Mouse (Mus musculus) hindbrain, embryonic 13.5 days (tissue): ENCODE measurements around the gene Zzef1. TPM values are rescaled to one million over a fixed set of nuclear protein-coding genes. Genes with fewer than 3 reads are reported as not detected.

Experiments used
- ATAC-seq: fragments of 200-750 bp; cut with Nextera tagmentation; 2 replicates; pipeline ENCODE4 v1.8.0; 2017; ENCODE audit warnings: moderate TSS enrichment; ENCODE audit not compliant: low FRiP score
- H3K27ac ChIP-seq: fragments of 300-500 bp; sonication (generic); 2 replicates; pipeline ENCODE4 v1.5.1; 2015; ENCODE audit warnings: inconsistent platforms, mild to moderate bottlenecking, moderate library complexity
- H3K27me3 ChIP-seq: fragments of 300-500 bp; sonication (generic); 2 replicates; pipeline ENCODE4 v1.6.1; 2015; ENCODE audit warnings: mild to moderate bottlenecking, inconsistent platforms
- H3K36me3 ChIP-seq: fragments of 300-500 bp; sonication (generic); 2 replicates; pipeline ENCODE4 v1.6.1; 2015; ENCODE audit warnings: mild to moderate bottlenecking, inconsistent platforms
- H3K4me1 ChIP-seq: fragments of 300-500 bp; sonication (generic); replicated peaks from 2 replicates; pipeline ENCODE4 v1.6.1; 2015; ENCODE audit warnings: inconsistent platforms
- H3K4me2 ChIP-seq: fragments of 300-500 bp; sonication (generic); 2 replicates; pipeline ENCODE4 v1.6.1; 2015; ENCODE audit warnings: inconsistent platforms, mild to moderate bottlenecking, moderate library complexity
- H3K4me3 ChIP-seq: fragments of 300-500 bp; sonication (generic); 2 replicates; pipeline ENCODE4 v1.5.1; 2015; ENCODE audit warnings: mild to moderate bottlenecking, inconsistent platforms
- H3K9ac ChIP-seq: fragments of 300-500 bp; sonication (generic); 2 replicates; pipeline ENCODE4 v1.6.1; 2015; ENCODE audit warnings: mild to moderate bottlenecking, inconsistent platforms
- H3K9me3 ChIP-seq: fragments of 300-500 bp; sonication (generic); 2 replicates; pipeline ENCODE4 v1.6.1; 2016; ENCODE audit warnings: inconsistent platforms
- WGBS: fragments of 180-500 bp; shearing (Covaris S2); methylation state at CpG from one replicate; pipeline ENCODE4 v1.1.7; 2015; 5-methylcytosine and 5-hydroxymethylcytosine counted together
- polyA plus RNA-seq: library from polyadenylated mRNA; unstranded; fragments of >200 nt; fragmentation: Nextera tagmentation; extraction: Ambion mirVana; gene quantifications from 2 replicates; pipeline ENCODE4 v1.2.1, GENCODE M21; 2015

Gene Zzef1
- polyA plus RNA-seq, 1 experiment from 2014 or later, result 14.2 TPM

DNA sequence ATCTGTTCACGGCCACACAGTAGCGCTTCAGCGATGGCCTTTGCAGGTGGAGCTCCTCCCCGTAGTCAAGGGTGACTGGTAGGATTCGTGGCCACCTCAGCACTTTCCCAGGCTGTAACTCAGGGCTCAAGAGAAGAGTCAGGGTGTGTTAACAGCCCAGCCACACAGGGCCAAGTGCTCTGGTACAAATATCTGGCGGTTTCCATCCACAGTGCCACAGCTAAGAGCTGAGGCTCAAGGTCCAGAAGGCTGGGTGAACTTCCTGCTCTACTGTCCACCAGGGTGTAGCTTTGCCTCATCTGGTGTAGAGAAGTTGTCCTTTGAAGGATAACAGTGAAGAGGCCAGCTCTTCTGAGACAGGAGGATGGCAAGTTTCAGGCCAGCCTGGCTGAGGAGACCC is 156.7 kb downstream of the Zzef1 start:
- Histone ChIP-seq H3K4me1 (0 out of 2 replicates have a peak, but pooled peaks cover 6% of the 10 kb centered on the region), H3K4me2 (no peak overlapping the region), H3K27ac (no peak overlapping the region), H3K9ac (no peak overlapping the region), H3K27me3 (no peaks in the 10 kb centered on the region), H3K36me3 (no peaks in the 10 kb centered on the region), H3K4me3 (no peak overlapping the region), H3K9me3 (no peaks in the 10 kb centered on the region)
- WGBS, result 92% methylated on average over 6 of the region's 6 CpGs
- ATAC-seq, result no peak

DNA sequence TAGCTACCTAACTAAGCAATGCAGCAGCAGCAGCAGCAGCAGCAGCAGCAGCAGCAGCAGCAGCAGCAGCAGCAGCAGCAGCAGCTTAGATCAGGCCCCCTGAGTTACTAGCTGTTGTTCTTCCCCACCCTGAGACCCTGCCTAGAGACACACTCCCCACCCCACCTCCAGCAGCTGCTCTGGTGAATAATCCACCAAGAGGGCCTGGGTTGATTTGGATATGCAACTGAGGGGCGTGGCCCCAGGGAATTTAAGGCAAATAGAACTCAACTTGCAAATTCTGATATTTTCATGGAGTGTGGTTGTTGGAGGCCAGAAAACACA is 157.1 kb downstream of the Zzef1 start:
- Histone ChIP-seq H3K27ac (no peak overlapping the region), H3K9me3 (no peaks in the 10 kb centered on the region), H3K4me1 (0 out of 2 replicates have a peak, but pooled peaks cover 3% of the 10 kb centered on the region), H3K27me3 (no peaks in the 10 kb centered on the region), H3K9ac (no peak overlapping the region), H3K4me3 (no peak overlapping the region), H3K4me2 (no peak overlapping the region), H3K36me3 (no peaks in the 10 kb centered on the region)
- WGBS, result 63% methylated on average over 1 of the region's 1 CpGs
- no peak for ATAC-seq

DNA sequence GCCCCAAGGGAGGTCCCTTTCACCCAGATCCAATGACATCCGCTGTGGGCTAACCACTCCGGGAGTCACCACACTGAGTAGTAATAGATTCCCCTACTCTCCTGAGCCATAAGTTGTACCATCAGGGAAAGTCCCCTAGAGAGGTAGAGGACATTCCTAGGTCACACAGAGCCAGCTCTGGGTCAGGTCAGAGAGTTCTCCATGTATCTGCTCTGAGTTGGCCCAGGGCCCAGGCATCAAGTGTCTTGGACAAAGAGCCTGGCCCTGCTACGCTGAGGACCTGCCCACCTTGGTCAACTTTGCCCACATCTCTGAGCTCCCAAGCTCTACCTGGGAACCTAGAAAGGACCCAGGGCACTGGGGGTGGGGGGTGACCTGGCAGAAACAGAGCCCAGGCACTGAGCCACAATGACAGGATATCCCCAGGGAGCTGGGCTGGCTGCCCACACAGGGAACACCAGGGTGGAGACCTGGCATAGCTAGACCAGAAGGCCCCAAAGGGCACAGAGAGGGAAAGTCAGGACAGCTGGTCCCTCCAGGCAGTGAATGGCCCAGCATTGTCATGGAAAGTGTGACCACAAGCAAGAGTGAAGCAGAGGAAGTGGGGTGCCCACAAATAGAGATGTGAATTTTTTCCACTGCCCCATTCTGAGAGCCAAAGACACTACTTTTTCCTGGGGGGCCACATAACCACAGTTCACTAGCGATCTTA is 157.6 kb downstream of the Zzef1 start:
- whole genome bisulfite sequencing, result 98% methylated on average over 4 of the region's 4 CpGs
- Histone ChIP-seq H3K27me3 (no peaks in the 10 kb centered on the region), H3K4me2 (no peak overlapping the region), H3K36me3 (no peaks in the 10 kb centered on the region), H3K9me3 (no peaks in the 10 kb centered on the region), H3K4me1 (0 out of 2 replicates have a peak, but pooled peaks cover 3% of the 10 kb centered on the region), H3K27ac (no peak overlapping the region), H3K9ac (no peak overlapping the region), H3K4me3 (no peak overlapping the region)
- ATAC-seq, result no peak

DNA sequence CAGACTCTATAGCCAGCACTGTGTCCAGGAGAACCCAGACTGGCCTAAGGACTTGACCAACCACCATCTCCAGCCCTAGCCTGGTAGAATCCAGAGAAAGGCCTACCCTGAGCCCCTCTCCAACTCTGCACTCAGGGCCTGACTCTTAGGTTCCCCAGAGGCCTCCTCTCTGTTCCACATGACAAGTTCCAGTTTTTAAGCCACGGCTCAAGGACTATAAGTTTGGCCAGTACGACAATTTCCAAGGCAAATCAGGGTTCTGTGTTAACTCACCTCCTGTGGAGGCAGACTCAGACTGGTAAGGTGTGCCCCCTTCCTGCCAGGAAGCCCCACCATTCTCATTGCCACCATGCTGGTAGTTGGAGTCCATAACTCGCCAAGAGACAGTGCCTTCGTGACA is 158.2 kb downstream of the Zzef1 start:
- Histone ChIP-seq H3K4me2 (no peak overlapping the region), H3K4me3 (no peak overlapping the region), H3K9ac (no peak overlapping the region), H3K9me3 (no peaks in the 10 kb centered on the region), H3K27me3 (peaks cover 5% of the 10 kb centered on the region), H3K36me3 (no peaks in the 10 kb centered on the region), H3K27ac (no peak overlapping the region), H3K4me1 (0 out of 2 replicates have a peak, but pooled peaks cover 3% of the 10 kb centered on the region)
- WGBS, result 88% methylated on average over 4 of the region's 4 CpGs
- ATAC-seq, result no peak

DNA sequence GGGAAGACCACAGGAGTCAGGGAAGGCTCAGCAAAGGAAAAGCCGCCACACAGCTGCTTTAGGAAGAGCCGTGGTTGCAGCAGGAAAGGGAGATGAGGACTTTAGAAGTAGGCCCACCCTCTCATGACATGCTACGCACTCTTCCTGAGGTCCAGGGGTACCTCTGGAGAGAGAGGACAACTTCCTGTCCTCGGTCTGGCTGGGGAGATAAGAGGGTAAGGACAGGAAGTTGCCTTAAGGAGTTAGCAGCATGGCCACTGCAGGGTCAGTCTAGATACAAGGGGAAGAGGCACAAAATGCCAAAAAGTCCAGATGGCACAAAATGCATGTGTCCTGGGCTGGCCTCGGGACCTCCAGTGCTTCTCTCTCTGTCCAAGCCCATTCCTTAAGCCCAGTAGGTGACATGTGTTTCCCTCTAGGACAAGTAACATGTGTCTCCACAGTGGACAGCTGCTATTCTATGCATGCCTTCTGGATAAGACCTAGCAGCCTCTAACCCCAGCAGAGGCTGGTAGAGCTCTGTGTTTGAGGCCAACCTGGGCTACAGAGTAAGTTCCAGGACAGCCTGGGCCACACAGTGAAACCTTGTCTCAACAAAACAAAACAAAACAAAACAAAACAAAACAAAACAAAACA is 159.4 kb downstream of the Zzef1 start:
- Histone ChIP-seq H3K27me3 (peaks cover 18% of the 10 kb centered on the region), H3K4me2 (no peak overlapping the region), H3K36me3 (no peaks in the 10 kb centered on the region), H3K9ac (no peak overlapping the region), H3K9me3 (no peaks in the 10 kb centered on the region), H3K4me1 (peaks cover 3% of the 10 kb centered on the region; the same call in 1 of the 2 replicates), H3K27ac (no peak overlapping the region), H3K4me3 (no peak overlapping the region)
- no peak for ATAC-seq
- WGBS, result 78% methylated on average over 5 of the region's 5 CpGs

DNA sequence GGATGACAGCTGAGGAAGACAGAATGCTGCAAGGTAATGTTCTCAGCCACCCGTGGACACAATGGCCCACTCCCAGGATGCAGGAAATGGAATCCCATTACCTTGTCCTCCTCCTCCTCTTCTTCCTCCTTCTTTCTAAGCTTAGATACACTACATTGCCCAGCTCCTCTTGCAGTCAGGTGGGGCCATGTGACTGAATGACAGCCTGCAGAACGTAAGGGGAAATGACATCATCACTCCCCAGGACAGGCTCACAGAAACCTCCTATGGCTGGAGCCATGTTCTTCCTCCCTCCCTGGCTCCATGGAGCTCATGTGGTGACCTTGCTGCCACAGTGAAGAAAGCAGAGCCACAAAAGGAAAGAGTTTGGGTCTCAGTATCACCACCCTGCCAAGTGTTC is 161.3 kb downstream of the Zzef1 start:
- WGBS, result 65% methylated on average over 2 of the region's 2 CpGs
- peaks cover 14% of the 10 kb centered on the region for H3K4me1 ChIP-seq
- no peak overlapping the region for H3K27ac ChIP-seq
- no peak overlapping the region for H3K4me3 ChIP-seq
- no peak for ATAC-seq
- H3K36me3 ChIP-seq, result no peaks in the 10 kb centered on the region
- no peaks in the 10 kb centered on the region for H3K9me3 ChIP-seq
- H3K27me3 ChIP-seq, result peaks cover 36% of the 10 kb centered on the region
- H3K4me2 ChIP-seq, result no peak overlapping the region
- no peak overlapping the region for H3K9ac ChIP-seq

DNA sequence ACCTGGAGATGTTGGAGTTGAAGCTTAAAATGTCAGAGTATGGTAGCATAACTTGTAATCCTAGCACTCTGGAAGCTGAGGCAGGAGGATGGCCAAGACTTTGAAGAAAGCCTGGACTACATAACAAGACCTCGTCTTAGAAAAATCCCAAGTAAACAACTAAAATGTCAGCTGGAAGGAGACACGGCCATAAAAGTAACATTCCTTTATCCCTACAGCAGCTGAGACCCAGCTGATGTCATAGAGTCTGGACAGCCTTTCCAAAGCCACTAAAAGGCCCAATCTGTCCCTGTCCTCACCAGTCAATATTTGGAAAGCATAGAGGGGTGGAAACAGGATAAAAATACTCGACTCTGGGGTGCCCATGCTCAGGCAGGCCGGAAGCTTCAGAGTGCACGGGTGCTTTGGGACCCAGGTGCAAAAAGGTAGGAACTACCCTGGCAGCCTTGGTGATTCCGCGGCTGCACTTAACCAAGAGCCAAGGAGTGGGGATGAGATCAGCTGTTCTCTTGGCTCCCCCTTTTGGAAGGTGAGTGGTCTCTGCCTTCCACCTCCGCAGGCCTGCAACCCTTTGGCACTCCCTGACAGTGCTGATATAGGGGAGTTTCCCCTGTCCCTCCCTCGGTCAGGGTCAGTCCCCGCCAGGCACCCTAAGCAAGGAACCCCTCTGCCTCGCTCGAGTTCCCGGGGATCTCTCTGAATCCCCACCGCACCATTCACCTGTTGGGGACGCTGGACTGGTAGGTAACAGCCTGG is 164.1 kb downstream of the Zzef1 start:
- H3K4me3 ChIP-seq, result no peak overlapping the region
- no peak overlapping the region for H3K9ac ChIP-seq
- no peaks in the 10 kb centered on the region for H3K9me3 ChIP-seq
- 16% methylated on average over 15 of the region's 15 CpGs for WGBS
- no peak overlapping the region for H3K4me2 ChIP-seq
- H3K4me1 ChIP-seq, result peaks cover 11% of the 10 kb centered on the region
- ATAC-seq, result no peak
- H3K27me3 ChIP-seq, result peaks cover 49% of the 10 kb centered on the region
- no peaks in the 10 kb centered on the region for H3K36me3 ChIP-seq
- no peak overlapping the region for H3K27ac ChIP-seq

DNA sequence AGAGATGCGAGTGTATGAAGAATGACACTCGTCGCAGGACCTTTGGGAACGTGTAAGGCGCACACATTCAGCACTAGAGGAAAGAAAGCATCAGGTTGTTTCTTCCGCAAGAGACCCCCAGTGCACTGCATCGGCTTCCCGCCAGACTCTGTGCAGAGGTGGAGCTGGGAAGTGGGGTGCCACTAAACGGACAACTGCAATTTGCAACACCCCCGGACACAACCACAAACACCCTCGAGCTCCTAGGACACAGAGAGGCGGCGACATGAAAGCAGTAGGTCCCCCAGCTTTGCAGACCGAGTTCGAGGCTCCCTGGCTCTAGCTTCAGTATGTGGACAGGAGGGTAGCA is 164.7 kb downstream of the Zzef1 start:
- Histone ChIP-seq H3K36me3 (no peaks in the 10 kb centered on the region), H3K4me1 (peaks cover 11% of the 10 kb centered on the region), H3K27me3 (peaks cover 49% of the 10 kb centered on the region), H3K9me3 (no peaks in the 10 kb centered on the region), H3K9ac (no peak overlapping the region), H3K4me3 (peak overlapping the region; percentile 32), H3K4me2 (peak overlapping the region; percentile 51), H3K27ac (no peak overlapping the region)
- ATAC-seq, result no peak
- 2% methylated on average over 15 of the region's 15 CpGs for WGBS

DNA sequence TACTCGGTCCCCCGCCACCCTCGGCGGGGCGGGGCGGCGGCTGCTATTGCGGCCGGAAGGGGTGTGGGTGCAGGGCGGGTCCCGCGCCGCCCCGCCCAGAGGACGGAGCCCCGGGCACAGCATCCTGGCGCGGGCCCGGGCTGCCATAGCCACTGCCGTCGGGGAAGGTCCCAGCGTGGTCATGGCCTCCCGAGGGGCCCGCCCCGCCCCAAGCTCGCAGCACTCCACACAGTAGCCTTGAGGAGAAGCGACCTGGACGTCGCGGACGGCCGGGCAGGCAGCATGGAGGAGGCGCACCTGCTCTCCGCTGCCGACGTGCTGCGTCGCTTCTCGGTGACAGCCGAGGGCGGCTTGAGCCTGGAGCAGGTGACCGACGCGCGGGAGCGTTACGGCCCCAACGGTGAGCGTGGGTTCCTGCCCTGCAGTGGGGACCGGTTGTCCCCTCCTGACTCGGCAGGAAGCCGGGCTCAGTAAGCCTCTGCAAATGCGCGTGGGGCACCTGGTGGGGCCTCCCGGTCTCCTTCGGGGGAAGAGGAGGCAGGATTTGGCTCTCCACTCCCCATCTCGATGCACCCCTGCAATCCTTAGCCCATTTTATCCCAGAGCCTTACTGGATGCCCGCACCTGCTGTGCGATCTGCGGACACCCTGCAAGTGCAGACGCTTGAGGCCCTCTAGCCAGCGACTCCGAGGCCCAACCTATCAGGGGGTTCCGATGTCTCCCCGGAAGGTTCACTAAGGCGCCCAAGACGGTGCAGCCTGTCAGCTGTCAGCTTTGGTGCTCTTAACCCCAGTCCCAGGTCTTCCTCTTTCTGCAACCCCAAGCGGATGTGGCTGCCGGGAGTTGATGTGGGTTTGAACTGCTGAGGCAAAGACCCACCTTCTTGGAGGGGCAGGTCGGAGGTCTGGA is 165.3 kb downstream of the Zzef1 start, which contains the start of gene Atp2a3:
TSS of gene Atp2a3 (plus strand) at position 98 of the 909 bp plus-strand sequence.
- no peaks in the 10 kb centered on the region for H3K9me3 ChIP-seq
- H3K36me3 ChIP-seq, result no peaks in the 10 kb centered on the region
- no peak within 1 kb of the TSS for H3K27ac ChIP-seq
- peak within 1 kb of the TSS; percentile 51 for H3K4me2 ChIP-seq
- H3K27me3 ChIP-seq, result peaks cover 49% of the 10 kb centered on the region
- H3K4me1 ChIP-seq, result peaks cover 11% of the 10 kb centered on the region
- WGBS, result 5% methylated on average over 65 of the region's 70 CpGs
- H3K9ac ChIP-seq, result no peak within 1 kb of the TSS
- peak within 1 kb of the TSS; percentile 32 for H3K4me3 ChIP-seq
- no peak for ATAC-seq

DNA sequence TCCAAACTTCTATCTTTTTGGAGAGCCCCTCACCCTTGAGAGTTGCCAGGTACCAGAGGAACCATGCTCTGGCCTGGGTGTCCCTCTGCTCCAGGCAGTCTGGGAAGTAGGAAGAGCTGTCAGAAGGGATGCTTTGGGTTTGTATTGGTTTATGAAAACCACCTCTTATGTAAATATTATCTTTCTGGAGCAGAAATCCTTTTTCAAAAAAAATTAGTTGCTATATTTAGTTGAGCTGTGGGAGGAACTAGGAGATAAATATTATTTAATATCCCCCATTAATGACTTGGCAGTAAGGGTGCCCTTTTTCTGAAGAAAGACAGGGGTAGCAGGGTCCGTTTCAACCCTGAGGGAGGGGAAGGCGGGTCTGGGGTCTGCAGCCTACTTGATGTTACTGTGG is 166.4 kb downstream of the Zzef1 start:
- H3K27me3 ChIP-seq, result peaks cover 49% of the 10 kb centered on the region
- WGBS, result 72% methylated on average over 2 of the region's 2 CpGs
- no peaks in the 10 kb centered on the region for H3K36me3 ChIP-seq
- ATAC-seq, result no peak
- H3K4me2 ChIP-seq, result no peak overlapping the region
- peaks cover 11% of the 10 kb centered on the region for H3K4me1 ChIP-seq
- no peak overlapping the region for H3K27ac ChIP-seq
- H3K4me3 ChIP-seq, result no peak overlapping the region
- H3K9ac ChIP-seq, result no peak overlapping the region
- no peaks in the 10 kb centered on the region for H3K9me3 ChIP-seq

DNA sequence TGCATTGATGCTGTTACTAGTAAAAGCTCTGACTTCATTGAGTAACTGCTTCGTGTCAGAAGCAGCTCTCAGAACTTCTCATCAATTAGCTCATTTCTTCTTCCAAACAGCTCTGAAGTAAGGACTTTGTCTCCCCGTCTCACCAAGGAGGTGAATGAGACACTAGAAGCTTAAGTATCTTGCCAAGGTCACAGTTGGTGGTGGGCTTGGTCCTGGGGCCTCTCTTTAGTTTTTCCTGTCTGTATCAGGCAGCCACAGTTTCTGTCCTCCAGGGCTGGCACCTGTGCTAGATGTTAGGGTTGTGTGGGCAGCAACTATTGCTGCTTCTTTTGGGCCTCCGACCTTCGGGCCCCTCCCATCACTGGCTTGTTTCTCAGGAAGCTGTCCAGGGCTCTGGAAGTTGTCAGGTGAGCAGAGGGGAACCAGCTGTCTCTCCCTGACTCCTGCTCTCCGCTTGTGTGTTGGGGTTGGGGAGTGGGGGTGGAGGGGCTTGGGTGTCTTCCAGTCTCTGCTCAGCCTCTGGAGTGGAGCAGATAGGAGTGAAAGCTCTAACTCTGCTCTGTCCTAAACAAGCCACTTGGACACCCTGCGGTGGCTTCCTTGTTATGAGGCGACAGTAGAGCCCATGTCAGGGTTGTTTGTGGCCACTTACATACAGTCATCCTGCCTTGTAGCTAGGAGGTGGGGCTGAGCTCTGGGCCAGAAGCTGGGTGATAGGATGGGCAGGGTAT is 167.2 kb downstream of the Zzef1 start:
- H3K27me3 ChIP-seq, result peaks cover 49% of the 10 kb centered on the region
- H3K4me2 ChIP-seq, result no peak overlapping the region
- no peaks in the 10 kb centered on the region for H3K9me3 ChIP-seq
- H3K27ac ChIP-seq, result no peak overlapping the region
- no peak overlapping the region for H3K9ac ChIP-seq
- 59% methylated on average over 7 of the region's 7 CpGs for WGBS
- no peak overlapping the region for H3K4me3 ChIP-seq
- H3K36me3 ChIP-seq, result no peaks in the 10 kb centered on the region
- H3K4me1 ChIP-seq, result peaks cover 11% of the 10 kb centered on the region
- no peak for ATAC-seq
